Mouse (Mus musculus): ENCODE measurements around the gene Pheta2. TPM values are rescaled to one million over a fixed set of nuclear protein-coding genes. Genes with fewer than 3 reads are reported as not detected.

The Pheta2 gene
- 4.5 TPM for polyA plus RNA-seq (2017; shearing (Covaris generic))

GRCm38 (mm10) chr15:82338593-82339112 lies at the start of gene Pheta2, which contains the start of the genes Naga and Smdt1:
Gene Pheta2, plus strand, starts transcription at chr15:82338942.
Gene Naga, minus strand, starts transcription at chr15:82338925.
Gene Smdt1, plus strand, starts transcription at chr15:82338959.

GRCm38 (mm10) chr15:82298764-82299561 lies 39.8 kb upstream of the Pheta2 start, which contains the start of gene Wbp2nl:
Gene Wbp2nl, plus strand, starts transcription at chr15:82298954.

GRCm38 (mm10) chr15:82354126-82354945 lies 15.6 kb downstream of the Pheta2 start, which contains the start of gene Ndufa6:
Gene Ndufa6, minus strand, starts transcription at chr15:82354322.

GRCm38 (mm10) chr15:82379871-82380713 lies 41.4 kb downstream of the Pheta2 start, which contains the start of gene Cyp2d22:
Gene Cyp2d22, minus strand, starts transcription at chr15:82380260.

GRCm38 (mm10) chr15:82393922-82394321 lies 55.2 kb downstream of the Pheta2 start, which contains the start of gene Cyp2d11:
Gene Cyp2d11, minus strand, starts transcription at chr15:82394022.

Other genes with a start within 250 kb of the Pheta2 start
- 33.5 TPM for gene Ccdc134, start 211.0 kb upstream of the Pheta2 start, polyA plus RNA-seq (2017; shearing (Covaris generic))
- 167 TPM for gene Srebf2, start 191.8 kb upstream of the Pheta2 start, polyA plus RNA-seq (2017; shearing (Covaris generic))
- not detected for gene Shisa8, start 126.1 kb upstream of the Pheta2 start, polyA plus RNA-seq (2017; shearing (Covaris generic))
- 3.2 TPM for gene Tnfrsf13c, start 114.6 kb upstream of the Pheta2 start, polyA plus RNA-seq (2017; shearing (Covaris generic))
- gene Cenpm, start 94.2 kb upstream of the Pheta2 start, polyA plus RNA-seq (2017; shearing (Covaris generic)), result 7.6 TPM
- gene 1500009C09Rik, start 86.5 kb upstream of the Pheta2 start, polyA plus RNA-seq (2017; shearing (Covaris generic)), result not detected
- not detected for gene Sept3, start 64.0 kb upstream of the Pheta2 start, polyA plus RNA-seq (2017; shearing (Covaris generic))
- gene Wbp2nl, start 40.0 kb upstream of the Pheta2 start, polyA plus RNA-seq (2017; shearing (Covaris generic)), result not detected
- 82.3 TPM for gene Naga, start within 50 bp of the Pheta2 start, polyA plus RNA-seq (2017; shearing (Covaris generic))
- gene Smdt1, start within 50 bp of the Pheta2 start, polyA plus RNA-seq (2017; shearing (Covaris generic)), result 197 TPM
- gene Ndufa6, start 15.4 kb downstream of the Pheta2 start, polyA plus RNA-seq (2017; shearing (Covaris generic)), result 327 TPM
- gene Cyp2d22, start 41.3 kb downstream of the Pheta2 start, polyA plus RNA-seq (2017; shearing (Covaris generic)), result 9.4 TPM
- not detected for gene Cyp2d11, start 55.1 kb downstream of the Pheta2 start, polyA plus RNA-seq (2017; shearing (Covaris generic))
- gene Cyp2d10, start 68.3 kb downstream of the Pheta2 start, polyA plus RNA-seq (2017; shearing (Covaris generic)), result not detected
- gene Cyp2d9, start 94.5 kb downstream of the Pheta2 start, polyA plus RNA-seq (2017; shearing (Covaris generic)), result not detected
- not detected for gene Cyp2d12, start 216.1 kb downstream of the Pheta2 start, polyA plus RNA-seq (2017; shearing (Covaris generic))